Mouse (Mus musculus) ES-Bruce4 (cell line): Measurements from ENCODE around the gene Bank1.

ENCODE experiments used
- CTCF ChIP-seq: IDR thresholded peaks from one replicate; pipeline ENCODE4 v1.8.1; 2011; ENCODE audit warnings: low read depth, low read length
- EP300 ChIP-seq: IDR thresholded peaks from 2 replicates; pipeline ENCODE4 v1.6.1; 2011; ENCODE audit warnings: low read depth, low read length; ENCODE audit not compliant: insufficient read depth
- POLR2A ChIP-seq: IDR thresholded peaks from one replicate; pipeline ENCODE4 v1.8.1; 2011; ENCODE audit warnings: low read length; ENCODE audit not compliant: insufficient read depth

DNA sequence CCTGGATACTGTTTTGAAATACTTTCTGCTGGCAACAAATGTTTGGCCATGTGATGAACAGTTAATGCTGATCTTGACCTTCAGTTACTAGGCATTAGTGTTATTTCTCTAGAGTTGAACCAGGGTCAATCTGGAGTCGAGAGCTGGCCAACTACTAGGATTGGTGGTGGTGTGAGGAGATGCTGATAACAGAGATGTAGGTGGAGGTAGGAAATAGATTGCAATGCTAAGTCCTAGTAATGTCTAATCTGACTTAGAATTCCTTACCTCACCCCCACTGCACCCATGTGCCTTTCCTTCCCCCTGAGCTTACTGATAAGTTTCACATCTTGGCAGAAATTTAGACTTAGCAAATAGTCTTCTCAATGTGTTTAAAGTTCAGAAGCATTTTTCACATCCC, 240.8 kb downstream of the Bank1 start:
- TF ChIP-seq POLR2A = no peak
- no peak for TF ChIP-seq CTCF
- TF ChIP-seq EP300 = no peak
